Mouse (Mus musculus): Measurements from ENCODE around the gene Gm4894.

GRCm38 (mm10) chr9:49275976-49276375 is 25.6 kb downstream of the Gm4894 start:
- TF ChIP-seq GATA1 (IDR thresholded peaks at IDR 0.05; ENCODE audit: borderline replicate concordance, low read length) (no peak), FLI1 (IDR thresholded peaks at IDR 0.05; ENCODE audit: low read length) (no peak)

Measured in megakaryocyte, embryonic 14.5 days (primary cell).